Mouse (Mus musculus) heart, embryonic 14.5 days (tissue): Measurements from ENCODE around the gene Tmbim1. TPM values are rescaled to one million over a fixed set of nuclear protein-coding genes. Genes with fewer than 3 reads are reported as not detected.
A peak's percentile ranks its signal among the peaks of the same experiment; 100 is the strongest.

Source experiments
- ATAC-seq: fragments of 200-750 bp; cut with Nextera tagmentation; 2 replicates; pipeline ENCODE4 v1.8.0; 2017; ENCODE audit warnings: low read depth, moderate TSS enrichment; ENCODE audit not compliant: insufficient number of reproducible peaks, insufficient read depth, low FRiP score
- H3K27ac ChIP-seq, 2 experiments: fragments of 200-500 bp in 1 of 2; fragments of 300-500 bp in 1 of 2; sonication (generic) in 1 of 2; replicated peaks in 1 of 2; 2 replicates each; pipeline ENCODE4 v1.5.1; 2012 to 2014; ENCODE audit warnings: low read depth in 2 of 2, low read length in 2 of 2, control low read depth in 1 of 2, mild to moderate bottlenecking in 1 of 2, mixed read lengths in 1 of 2; ENCODE audit not compliant: control insufficient read depth in 1 of 2, insufficient read depth in 1 of 2
- H3K27me3 ChIP-seq: fragments of 300-500 bp; sonication (generic); 2 replicates; pipeline ENCODE4 v1.6.1; 2014; ENCODE audit warnings: mild to moderate bottlenecking, low read length, control low read depth; ENCODE audit not compliant: control insufficient read depth, insufficient read depth
- H3K36me3 ChIP-seq: fragments of 300-500 bp; sonication (generic); 2 replicates; pipeline ENCODE4 v1.6.1; 2014; ENCODE audit warnings: mild to moderate bottlenecking, control low read depth, low read length, mixed read lengths; ENCODE audit not compliant: control insufficient read depth, insufficient read depth
- H3K4me1 ChIP-seq, 2 experiments: fragments of 200-500 bp in 1 of 2; fragments of 300-500 bp in 1 of 2; sonication (generic) in 1 of 2; 2 replicates each; pipeline ENCODE4 v1.6.1; 2012 to 2014; ENCODE audit warnings: low read length in 2 of 2, control low read depth in 1 of 2, mixed read lengths in 1 of 2; ENCODE audit not compliant: control insufficient read depth in 2 of 2, insufficient read depth in 2 of 2
- H3K4me2 ChIP-seq: fragments of 300-500 bp; sonication (generic); 2 replicates; pipeline ENCODE4 v1.6.1; 2014; ENCODE audit warnings: mild to moderate bottlenecking, low read length
- H3K4me3 ChIP-seq, 2 experiments: fragments of 200-500 bp in 1 of 2; fragments of 300-500 bp in 1 of 2; sonication (generic) in 1 of 2; 2 replicates each; pipeline ENCODE4 v1.5.1; 2012 to 2014; ENCODE audit warnings: low read length in 2 of 2, mild to moderate bottlenecking in 2 of 2, control low read depth in 1 of 2, low read depth in 1 of 2, moderate library complexity in 1 of 2; ENCODE audit not compliant: control insufficient read depth in 1 of 2, insufficient read depth in 1 of 2
- H3K9ac ChIP-seq: fragments of 300-500 bp; sonication (generic); 2 replicates; pipeline ENCODE4 v1.6.1; 2014; ENCODE audit warnings: mild to moderate bottlenecking, low read length
- H3K9me3 ChIP-seq: fragments of 300-500 bp; sonication (generic); 2 replicates; pipeline ENCODE4 v1.6.1; 2016; ENCODE audit warnings: low read length, control low read depth; ENCODE audit not compliant: control insufficient read depth
- WGBS: fragments of 180-500 bp; shearing (Covaris S2); extraction: QIAGEN DNeasy Blood & Tissue Kit; methylation state at CpG from one replicate; pipeline ENCODE4 v1.1.7; 2014; 5-methylcytosine and 5-hydroxymethylcytosine counted together
- polyA plus RNA-seq: library from polyadenylated mRNA; unstranded; fragments of >200 nt; fragmentation: Nextera tagmentation; extraction: Ambion mirVana; gene quantifications from 2 replicates; pipeline ENCODE4 v1.2.1, GENCODE M21; 2014

The Tmbim1 gene
- polyA plus RNA-seq, 1 experiment from 2014 or later, result 40.5 TPM

- 74% methylated on average over 10 of the region's 10 CpGs for WGBS
- H3K9me3 ChIP-seq, result no peaks in the 10 kb centered on the region
- no peaks in the 10 kb centered on the region for H3K27me3 ChIP-seq
- H3K9ac ChIP-seq, result no peak overlapping the region
- no peak overlapping the region for H3K4me3 ChIP-seq
- no peaks in the 10 kb centered on the region for H3K36me3 ChIP-seq
- no peak for ATAC-seq
- no peak overlapping the region for H3K27ac ChIP-seq
- H3K4me1 ChIP-seq, result peaks cover 15 to 40% of the 10 kb centered on the region in 2 experiments
- H3K4me2 ChIP-seq, result no peak overlapping the region
These were observed 2.9 kb upstream of the Tmbim1 start for GRCm38 (mm10) chr1:74308001-74308964.

- ATAC-seq, result no peak
- WGBS, result 95% methylated on average over 1 of the region's 1 CpGs
- Histone ChIP-seq H3K27me3 (no peaks in the 10 kb centered on the region), H3K36me3 (0 out of 2 replicates have a peak, but pooled peaks cover 2% of the 10 kb centered on the region), H3K4me2 (no peak overlapping the region), H3K4me3 (no peak overlapping the region), H3K27ac (no peak overlapping the region), H3K9ac (no peak overlapping the region), H3K4me1 (peaks cover 17 to 39% of the 10 kb centered on the region in 2 experiments), H3K9me3 (no peaks in the 10 kb centered on the region)
These were observed 1.7 kb upstream of the Tmbim1 start for GRCm38 (mm10) chr1:74307146-74307545.

GRCm38 (mm10) chr1:74304946-74305345 lies 476 bp downstream of the Tmbim1 start:
- WGBS, result 57% methylated on average over 4 of the region's 4 CpGs
- no peak for ATAC-seq
- peaks cover 13% of the 10 kb centered on the region; the same call in 1 of the 2 replicates for H3K36me3 ChIP-seq
- H3K4me2 ChIP-seq, result peak overlapping the region; percentile 80; the same call in 1 of the 2 replicates
- no peaks in the 10 kb centered on the region for H3K27me3 ChIP-seq
- no peaks in the 10 kb centered on the region for H3K9me3 ChIP-seq
- no peak overlapping the region for H3K4me3 ChIP-seq
- no peak overlapping the region for H3K9ac ChIP-seq
- H3K27ac ChIP-seq, result peak overlapping the region in 1 of 2 experiments; percentile 85; a peak in 2 of 4 replicates
- H3K4me1 ChIP-seq, result peaks cover 16 to 53% of the 10 kb centered on the region in 2 experiments

- Histone ChIP-seq H3K9ac (peak overlapping the region; percentile 92), H3K36me3 (peaks cover 13% of the 10 kb centered on the region; the same call in 1 of the 2 replicates), H3K4me3 (peak overlapping the region; percentile 74 to 95), H3K4me2 (peak overlapping the region; percentile 80), H3K27me3 (no peaks in the 10 kb centered on the region), H3K9me3 (no peaks in the 10 kb centered on the region), H3K27ac (peak overlapping the region; percentile 85 to 91), H3K4me1 (peaks cover 16 to 53% of the 10 kb centered on the region in 2 experiments)
- ATAC-seq, result no peak
- 7% methylated on average over 12 of the region's 12 CpGs for WGBS
These were observed 1.1 kb downstream of the Tmbim1 start for GRCm38 (mm10) chr1:74304339-74304790.

- WGBS, result under 1% methylated on average over 53 of the region's 56 CpGs
- Histone ChIP-seq H3K9ac (peak overlapping the region; percentile 92), H3K27me3 (no peaks in the 10 kb centered on the region), H3K36me3 (peaks cover 13% of the 10 kb centered on the region; the same call in 1 of the 2 replicates), H3K27ac (peak overlapping the region; percentile 85 to 91), H3K4me3 (peak overlapping the region; percentile 74 to 95), H3K9me3 (no peaks in the 10 kb centered on the region), H3K4me1 (peaks cover 21 to 58% of the 10 kb centered on the region in 2 experiments), H3K4me2 (peak overlapping the region; percentile 80)
- peak; percentile 79 for ATAC-seq
These were observed 1.7 kb downstream of the Tmbim1 start for GRCm38 (mm10) chr1:74303509-74304338.

GRCm38 (mm10) chr1:74302835-74303234 lies 2.6 kb downstream of the Tmbim1 start:
- H3K9me3 ChIP-seq, result no peaks in the 10 kb centered on the region
- H3K27me3 ChIP-seq, result no peaks in the 10 kb centered on the region
- peaks cover 29 to 61% of the 10 kb centered on the region in 2 experiments for H3K4me1 ChIP-seq
- H3K27ac ChIP-seq, result 0 out of 4 replicates have a peak overlapping the region, but pooled peaks of 1 of the 2 experiments have one; percentile 85
- peak overlapping the region; percentile 80 for H3K4me2 ChIP-seq
- peak overlapping the region; percentile 92 for H3K9ac ChIP-seq
- H3K36me3 ChIP-seq, result peaks cover 19% of the 10 kb centered on the region; the same call in 1 of the 2 replicates
- peak overlapping the region; percentile 5 to 74; a peak in 2 of 4 replicates for H3K4me3 ChIP-seq
- WGBS, result 64% methylated on average over 2 of the region's 2 CpGs
- ATAC-seq, result no peak

- WGBS, result 84% methylated on average over 7 of the region's 7 CpGs
- Histone ChIP-seq H3K4me1 (peaks cover 34 to 67% of the 10 kb centered on the region in 2 experiments), H3K4me2 (peak overlapping the region; percentile 80; the same call in 1 of the 2 replicates), H3K27me3 (no peaks in the 10 kb centered on the region), H3K9ac (peak overlapping the region; percentile 92; the same call in 1 of the 2 replicates), H3K36me3 (peaks cover 24% of the 10 kb centered on the region; the same call in 1 of the 2 replicates), H3K4me3 (no peak overlapping the region), H3K9me3 (no peaks in the 10 kb centered on the region), H3K27ac (0 out of 4 replicates have a peak overlapping the region, but pooled peaks of 1 of the 2 experiments have one; percentile 26)
- ATAC-seq, result no peak
These were observed 3.2 kb downstream of the Tmbim1 start for GRCm38 (mm10) chr1:74302229-74302628.
